Mouse (Mus musculus) urinary bladder, postnatal 14 days (tissue): ENCODE measurements around the gene Ankrd60.

Experiments used
- DNase-seq: peaks from one replicate; pipeline ENCODE4 v3.0.0; 2021; ENCODE audit warnings: low spot score

Ankrd60 gene

GRCm38 (mm10) chr2:173584361-173584760 lies 6.2 kb upstream of the Ankrd60 start:
- no peak for DNase-seq

GRCm38 (mm10) chr2:173583455-173583854 lies 5.3 kb upstream of the Ankrd60 start:
- DNase-seq = no peak

DNA sequence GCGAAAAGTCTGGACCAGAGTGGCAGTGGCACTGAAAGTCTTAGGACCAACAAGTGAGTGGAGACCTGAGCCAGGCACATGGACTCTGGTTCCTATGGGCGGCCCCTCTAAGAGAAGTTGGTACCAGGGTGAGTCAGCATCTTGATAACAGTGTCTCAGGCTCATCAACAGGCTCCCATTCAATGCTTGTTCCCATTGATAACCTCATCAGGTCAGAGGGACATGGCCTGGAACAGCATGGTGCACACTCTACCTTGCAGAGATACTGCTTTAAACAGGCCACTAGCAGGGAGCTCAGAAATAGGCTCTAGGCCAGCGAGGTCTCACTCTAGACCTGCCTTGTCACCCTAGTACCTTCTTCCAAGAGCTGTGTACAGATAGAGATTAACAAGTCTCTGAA lies 4.7 kb upstream of the Ankrd60 start:
- DNase-seq = no peak

DNA sequence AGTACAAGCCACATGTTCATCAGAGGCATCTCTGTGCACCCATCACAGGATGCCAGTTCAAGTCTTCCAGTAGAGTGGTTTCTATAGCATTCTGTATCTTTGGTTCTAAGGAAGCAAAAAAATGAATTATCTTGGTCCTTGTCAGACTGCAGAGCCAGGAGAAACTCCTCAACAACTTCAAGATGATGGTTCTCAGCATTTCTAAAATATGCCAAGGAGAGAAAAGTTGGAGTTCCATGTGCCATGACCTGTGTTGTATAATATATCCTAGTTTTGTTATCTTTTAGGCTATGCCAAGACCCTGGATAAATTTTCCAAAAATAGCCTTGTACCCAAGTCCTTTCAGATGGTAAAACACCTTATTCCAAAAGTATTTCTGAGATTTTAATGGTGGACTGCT lies 2.9 kb upstream of the Ankrd60 start:
- no peak for DNase-seq

DNA sequence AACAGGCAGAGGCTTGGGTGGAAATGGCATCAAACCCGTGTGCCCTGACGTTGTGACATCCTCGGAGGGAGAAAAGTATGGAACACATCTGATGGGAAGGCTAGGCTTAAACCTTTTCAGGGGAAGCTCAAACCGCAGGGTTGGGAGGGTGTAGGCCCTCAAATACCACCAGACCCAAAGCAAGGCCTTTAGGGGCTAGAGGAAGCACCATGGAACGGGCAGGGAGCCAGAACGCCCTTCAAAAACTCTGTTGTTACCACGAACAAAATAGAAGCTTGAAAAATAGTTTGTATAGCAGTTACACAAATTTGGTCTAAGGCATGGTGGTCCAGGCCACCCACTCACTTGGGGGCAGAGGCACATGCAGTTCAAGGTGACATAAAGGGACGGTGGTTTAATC lies 430 bp upstream of the Ankrd60 start:
- DNase-seq = no peak

GRCm38 (mm10) chr2:173564179-173564578 lies 14.0 kb downstream of the Ankrd60 start:
- no peak for DNase-seq

GRCm38 (mm10) chr2:173563336-173563735 lies 14.8 kb downstream of the Ankrd60 start:
- no peak for DNase-seq

- DNase-seq = peak; percentile 71
Observed at GRCm38 (mm10) chr2:173561851-173562442, 16.2 kb downstream of the Ankrd60 start.

DNA sequence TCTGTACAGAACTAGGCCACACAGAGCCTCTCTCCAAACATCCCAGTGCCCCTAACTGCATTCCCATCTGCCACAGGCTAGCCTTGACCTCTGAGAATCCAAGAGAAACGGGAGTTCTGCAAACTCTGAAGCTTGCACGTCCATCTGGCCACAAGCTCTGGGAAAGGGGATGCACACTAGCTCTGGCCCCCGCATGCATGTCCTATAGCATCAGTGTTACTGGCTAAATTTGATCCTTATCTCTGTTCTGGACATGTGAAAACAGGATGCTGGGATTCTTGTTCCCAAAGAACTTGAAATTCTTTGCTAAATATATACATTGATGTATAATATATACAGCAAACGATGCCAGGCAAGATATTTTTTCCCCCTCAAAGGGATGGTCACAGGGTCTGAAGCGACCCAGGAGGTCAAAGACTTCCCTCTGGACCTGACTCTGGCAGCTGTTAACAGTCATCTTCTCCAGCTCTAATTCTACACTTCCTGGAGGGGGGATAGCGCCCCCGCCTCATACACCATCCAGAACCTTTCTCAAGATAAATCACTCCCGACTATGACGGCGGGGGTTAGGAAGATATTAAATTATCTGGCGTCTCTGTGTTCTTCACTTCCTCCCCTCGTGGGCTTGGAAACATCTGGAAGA lies 19.3 kb downstream of the Ankrd60 start:
- no peak for DNase-seq

- DNase-seq = no peak
Observed at GRCm38 (mm10) chr2:173553863-173554262, 24.3 kb downstream of the Ankrd60 start.

- DNase-seq = peak; percentile 13
Observed at GRCm38 (mm10) chr2:173550681-173551080, 27.5 kb downstream of the Ankrd60 start.

DNA sequence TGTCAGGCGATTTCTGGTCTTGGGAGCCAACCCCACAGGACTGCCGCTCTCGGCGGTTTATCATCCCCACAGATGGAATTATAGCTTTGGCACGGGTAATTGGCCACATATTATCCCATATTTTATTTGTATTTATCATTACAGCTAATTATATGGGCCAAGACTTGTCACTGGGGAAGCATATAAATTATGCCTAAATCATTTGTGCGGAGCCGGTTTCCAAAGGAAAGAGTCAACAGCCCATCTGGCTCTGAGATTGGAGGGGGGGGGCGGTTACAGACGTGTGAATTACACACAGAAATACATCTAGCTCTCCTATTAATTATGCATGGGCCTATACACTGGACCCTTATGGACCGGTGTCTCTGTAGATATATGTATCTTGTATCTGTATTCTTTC lies 28.9 kb downstream of the Ankrd60 start:
- no peak for DNase-seq

GRCm38 (mm10) chr2:173545992-173546703 lies 32.0 kb downstream of the Ankrd60 start:
- DNase-seq = peak; percentile 80

- no peak for DNase-seq
Observed at GRCm38 (mm10) chr2:173542716-173543115, 35.4 kb downstream of the Ankrd60 start.

GRCm38 (mm10) chr2:173541748-173542147 lies 36.4 kb downstream of the Ankrd60 start:
- no peak for DNase-seq

- no peak for DNase-seq
Observed at GRCm38 (mm10) chr2:173539781-173540180, 38.4 kb downstream of the Ankrd60 start.

GRCm38 (mm10) chr2:173535886-173536285 lies 42.3 kb downstream of the Ankrd60 start:
- DNase-seq = no peak

- DNase-seq = no peak
Observed at GRCm38 (mm10) chr2:173535390-173535789, 42.8 kb downstream of the Ankrd60 start.

- no peak for DNase-seq
Observed at GRCm38 (mm10) chr2:173534581-173534980, 43.6 kb downstream of the Ankrd60 start.

DNA sequence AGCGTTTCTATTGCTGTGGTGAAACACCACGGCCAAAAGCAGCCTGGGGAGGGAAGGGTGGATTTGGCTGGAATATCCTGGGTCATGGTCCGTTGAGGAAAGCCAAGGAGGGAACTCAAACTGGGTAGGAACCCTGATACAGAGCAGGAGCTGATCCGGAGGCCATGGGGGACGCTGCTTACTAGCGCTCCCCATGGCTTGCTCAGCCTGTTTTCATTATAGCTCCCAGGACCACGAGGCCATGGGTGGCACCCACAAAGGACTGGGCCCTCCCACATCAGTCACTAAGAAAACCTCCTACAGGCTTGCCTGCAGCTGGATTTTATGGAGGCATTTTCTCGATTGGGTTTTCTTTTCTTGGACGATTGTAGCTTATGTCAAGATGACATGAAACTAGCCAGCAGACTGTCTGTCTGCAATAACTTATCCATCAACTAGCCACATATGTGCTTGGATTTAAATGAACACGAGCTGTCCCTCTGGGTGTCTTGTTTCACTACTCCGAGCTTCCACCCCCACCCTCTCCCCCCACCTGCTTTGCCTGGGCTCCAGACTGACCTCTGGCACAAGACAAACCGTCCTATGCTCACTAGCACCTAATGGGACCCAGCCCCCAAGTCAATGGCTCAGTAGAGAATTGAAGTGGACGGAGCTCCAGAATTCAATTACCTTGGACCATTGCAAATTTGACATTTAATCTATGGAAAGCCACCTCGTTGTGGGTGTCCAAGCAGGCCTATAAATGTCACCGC lies 45.3 kb downstream of the Ankrd60 start:
- no peak for DNase-seq

GRCm38 (mm10) chr2:173528493-173528892 lies 49.7 kb downstream of the Ankrd60 start:
- no peak for DNase-seq

GRCm38 (mm10) chr2:173522376-173522775 lies 55.8 kb downstream of the Ankrd60 start, which contains the start of gene 1700021F07Rik:
TSS of gene 1700021F07Rik (plus strand) at chr2:173522586.
- no peak for DNase-seq
